7 mouse cellular contexts compared by ENCODE assay signal in the genomic region with DNA sequence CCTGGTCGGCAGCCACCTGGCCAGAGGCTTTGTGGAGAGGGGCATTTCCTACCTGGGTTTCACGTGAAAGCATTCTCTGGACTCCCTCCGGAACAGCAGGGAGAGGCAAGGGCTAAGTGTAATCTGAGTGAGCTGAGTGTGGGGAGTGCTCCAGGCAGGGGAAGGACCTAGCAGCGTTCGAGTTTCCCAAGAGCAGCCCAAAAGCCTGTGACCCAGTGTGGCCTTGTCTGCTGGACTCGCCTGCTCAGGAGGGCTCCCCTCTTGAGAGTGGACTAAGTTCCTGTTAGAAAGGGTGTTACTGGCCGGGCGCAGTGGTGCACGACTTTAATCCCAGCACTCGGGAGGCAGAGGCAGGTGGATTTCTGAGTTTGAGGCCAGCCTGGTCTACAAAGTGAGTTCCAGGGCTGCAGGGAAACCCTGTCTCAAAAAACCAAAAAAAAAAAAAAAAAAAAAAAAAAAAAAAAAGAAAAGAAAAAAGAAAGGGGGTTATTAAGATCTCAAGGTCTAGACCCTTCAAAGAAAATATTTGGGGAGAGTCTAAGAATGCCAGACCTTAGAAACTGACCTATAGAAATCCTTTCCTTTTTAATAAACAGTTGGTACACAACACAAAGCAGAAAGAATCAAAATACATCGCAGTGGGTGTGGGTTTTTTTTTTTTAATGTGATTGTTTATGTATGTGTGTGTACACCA. TPM values are rescaled to one million over a fixed set of nuclear protein-coding genes. Genes with fewer than 3 reads are reported as not detected.
DNase-seq lines count a peak whose midpoint lies in the region; ATAC-seq and TF ChIP-seq lines count a peak whose summit lies in the region.

No protein-coding gene starts in this region.

- no peaks in the 10 kb centered on the region for H3K27me3 ChIP-seq in intestine, embryonic 16.5 days (replicated peaks; ENCODE audit: control insufficient read depth, insufficient read depth, low read length)
- H3K27me3 ChIP-seq in intestine, embryonic 15.5 days (replicated peaks): no peaks in the 10 kb centered on the region
- H3K27me3 ChIP-seq in MEL (ENCODE audit: control insufficient read depth in 1 of 2, insufficient read depth in 2 of 2, low read length in 2 of 2): no peaks in the 10 kb centered on the region
- H3K27me3 ChIP-seq in embryonic facial prominence, embryonic 15.5 days: no peaks in the 10 kb centered on the region
- no peaks in the 10 kb centered on the region for H3K27me3 ChIP-seq in midbrain, embryonic 10.5 days (ENCODE audit: low read depth, poor library complexity, severe bottlenecking)

- 56% methylated on average over 11 of the region's 11 CpGs for WGBS in intestine, embryonic 16.5 days
- WGBS in intestine, embryonic 15.5 days: 57% methylated on average over 11 of the region's 11 CpGs
- WGBS in embryonic facial prominence, embryonic 15.5 days: 54% methylated on average over 11 of the region's 11 CpGs
- WGBS in midbrain, embryonic 10.5 days: 63% methylated on average over 11 of the region's 11 CpGs

- TF ChIP-seq RAD21 in MEL (IDR thresholded peaks at IDR 0.05; ENCODE audit: low read depth, low read length): no peak

- peaks cover 4% of the 10 kb centered on the region; the same call in 1 of the 2 replicates for H3K4me1 ChIP-seq in intestine, embryonic 16.5 days (ENCODE audit: control insufficient read depth, insufficient read depth, low read length)
- peaks cover 10% of the 10 kb centered on the region; the same call in 1 of the 2 replicates for H3K4me1 ChIP-seq in intestine, embryonic 15.5 days (replicated peaks)
- peaks cover 0 to 17% of the 10 kb centered on the region in 2 experiments; a peak in 3 of 4 replicates for H3K4me1 ChIP-seq in MEL (ENCODE audit: control insufficient read depth in 1 of 2, insufficient read depth in 2 of 2, low read length in 2 of 2)
- peaks cover 19% of the 10 kb centered on the region; the same call in 1 of the 2 replicates for H3K4me1 ChIP-seq in embryonic facial prominence, embryonic 15.5 days
- H3K4me1 ChIP-seq in midbrain, embryonic 10.5 days: peaks cover 26% of the 10 kb centered on the region

- TF ChIP-seq CTCF in MEL (IDR thresholded peaks at IDR 0.05 in 2 of 3, conservative IDR thresholded peaks at IDR 0.05 in 1 of 3; ENCODE audit: control insufficient read depth in 1 of 3, insufficient read depth in 1 of 3, low read depth in 2 of 3, low read length in 3 of 3, poor library complexity in 1 of 3, severe bottlenecking in 1 of 3): no peak

- no peak overlapping the region for H3K9ac ChIP-seq in intestine, embryonic 16.5 days (ENCODE audit: low read depth, low read length)
- no peak overlapping the region for H3K9ac ChIP-seq in intestine, embryonic 15.5 days
- no peak overlapping the region; the same call in 1 of the 2 replicates for H3K9ac ChIP-seq in MEL (ENCODE audit: control insufficient read depth, low read depth, low read length, poor library complexity, severe bottlenecking)
- no peak overlapping the region for H3K9ac ChIP-seq in embryonic facial prominence, embryonic 15.5 days

- no peak overlapping the region for H3K4me2 ChIP-seq in intestine, embryonic 16.5 days (ENCODE audit: low read depth, low read length)
- H3K4me2 ChIP-seq in intestine, embryonic 15.5 days (replicated peaks): no peak overlapping the region
- no peak overlapping the region for H3K4me2 ChIP-seq in embryonic facial prominence, embryonic 15.5 days (replicated peaks)

- H3K9me3 ChIP-seq in intestine, embryonic 16.5 days (ENCODE audit: control insufficient read depth, low read length): no peaks in the 10 kb centered on the region
- H3K9me3 ChIP-seq in intestine, embryonic 15.5 days: no peaks in the 10 kb centered on the region
- H3K9me3 ChIP-seq in MEL (replicated peaks; ENCODE audit: insufficient read depth, low read length): no peaks in the 10 kb centered on the region
- H3K9me3 ChIP-seq in embryonic facial prominence, embryonic 15.5 days (replicated peaks): no peaks in the 10 kb centered on the region
- H3K9me3 ChIP-seq in midbrain, embryonic 10.5 days (replicated peaks): no peaks in the 10 kb centered on the region

- H3K27ac ChIP-seq in intestine, embryonic 16.5 days (ENCODE audit: low read length): 0 out of 2 replicates have a peak overlapping the region, but pooled peaks have one; percentile 51
- no peak overlapping the region; the same call in 1 of the 2 replicates for H3K27ac ChIP-seq in intestine, embryonic 15.5 days
- H3K27ac ChIP-seq in MEL (ENCODE audit: control insufficient read depth, low read depth, low read length): no peak overlapping the region
- H3K27ac ChIP-seq in embryonic facial prominence, embryonic 15.5 days (replicated peaks): peak overlapping the region; percentile 51; the same call in 1 of the 2 replicates
- peak overlapping the region; percentile 64 for H3K27ac ChIP-seq in midbrain, embryonic 10.5 days (replicated peaks)

- TF ChIP-seq EP300 in MEL (IDR thresholded peaks at IDR 0.05; ENCODE audit: low read depth in 1 of 2, low read length in 2 of 2): no peak

- peaks cover 6% of the 10 kb centered on the region for H3K36me3 ChIP-seq in intestine, embryonic 16.5 days (ENCODE audit: control insufficient read depth, insufficient read depth, low read length)
- peaks cover 20% of the 10 kb centered on the region; the same call in 1 of the 2 replicates for H3K36me3 ChIP-seq in intestine, embryonic 15.5 days
- peaks cover 0 to 9% of the 10 kb centered on the region in 2 experiments; a peak in 2 of 4 replicates for H3K36me3 ChIP-seq in MEL (ENCODE audit: control insufficient read depth in 1 of 2, insufficient read depth in 2 of 2, low read length in 2 of 2)
- peaks cover 32% of the 10 kb centered on the region for H3K36me3 ChIP-seq in embryonic facial prominence, embryonic 15.5 days
- H3K36me3 ChIP-seq in midbrain, embryonic 10.5 days: peaks cover 39% of the 10 kb centered on the region

- no peak for ATAC-seq in intestine, embryonic 16.5 days
- no peak for ATAC-seq in intestine, embryonic 15.5 days
- no peak for ATAC-seq in embryonic facial prominence, embryonic 15.5 days (ENCODE audit: insufficient number of reproducible peaks, low FRiP score, low TSS enrichment, low read depth)

- no peak for TF ChIP-seq POLR2A in MEL (IDR thresholded peaks at IDR 0.05; ENCODE audit: control insufficient read depth in 1 of 2, insufficient read depth in 1 of 2, low read depth in 1 of 2, low read length in 2 of 2, poor library complexity in 1 of 2)

- no peaks in the 10 kb centered on the region for H3K79me2 ChIP-seq in MEL (ENCODE audit: control insufficient read depth, insufficient read depth, low read length, poor library complexity)

- DNase-seq in MEL (ENCODE audit: low read depth, low spot score): no peak
- DNase-seq in midbrain, embryonic 10.5 days (ENCODE audit: low spot score): no peak
- no peak for DNase-seq in spleen, postnatal 10 days (ENCODE audit: low spot score in 2 of 2)
- DNase-seq in adrenal gland, postnatal 4 days (ENCODE audit: low spot score in 2 of 2): no peak

- H3K4me3 ChIP-seq in intestine, embryonic 16.5 days (ENCODE audit: low read length): no peak overlapping the region
- no peak overlapping the region for H3K4me3 ChIP-seq in intestine, embryonic 15.5 days (replicated peaks)
- H3K4me3 ChIP-seq in MEL (ENCODE audit: control insufficient read depth in 1 of 2, insufficient read depth in 1 of 2, low read depth in 2 of 2, low read length in 2 of 2): no peak overlapping the region
- H3K4me3 ChIP-seq in embryonic facial prominence, embryonic 15.5 days (replicated peaks): no peak overlapping the region
- H3K4me3 ChIP-seq in midbrain, embryonic 10.5 days: 0 out of 2 replicates have a peak overlapping the region, but pooled peaks have one; percentile 1

RNA-seq across cellular contexts. Expression of gene B230217C12Rik, which starts 1.0 kb away (rescaled TPM):
- 4.1 TPM in 2 replicates for polyA plus RNA-seq in intestine, embryonic 16.5 days (2015; fragmentation: Nextera tagmentation; extraction: Ambion mirVana)
- polyA plus RNA-seq in intestine, embryonic 15.5 days (2015; fragmentation: Nextera tagmentation; extraction: Ambion mirVana): 5.2 and 5.3 TPM in 2 replicates
- 0.29 TPM in 1 of 2 replicates, not detected in the other for total RNA-seq in MEL (2012; rRNA removed)
- under 1 TPM in 1 of 2 experiments, not detected in 1; 0.81 TPM for polyA plus RNA-seq in MEL (2012; ENCODE audit: insufficient read depth in 1 of 2, insufficient read length in 2 of 2, low read depth in 1 of 2, low replicate concordance in 2 of 2, missing spikeins in 1 of 2)
- 6.8 and 7.4 TPM in 2 replicates for polyA plus RNA-seq in embryonic facial prominence, embryonic 15.5 days (2015; fragmentation: Nextera tagmentation; extraction: Ambion mirVana)
- 12.6 and 14.3 TPM in 2 replicates for polyA plus RNA-seq in midbrain, embryonic 10.5 days (2016; fragmentation: Nextera tagmentation; extraction: Ambion mirVana)
- total RNA-seq in adrenal gland, postnatal 4 days (2021): 1 to 10 TPM; 6.6 to 6.7 TPM

RNA-seq across cellular contexts. Expression of gene Lasp1, which starts 40.8 kb away (rescaled TPM):
- 141 and 148 TPM in 2 replicates for polyA plus RNA-seq in intestine, embryonic 16.5 days (2015; fragmentation: Nextera tagmentation; extraction: Ambion mirVana)
- 123 and 126 TPM in 2 replicates for polyA plus RNA-seq in intestine, embryonic 15.5 days (2015; fragmentation: Nextera tagmentation; extraction: Ambion mirVana)
- 13.3 and 15.2 TPM in 2 replicates for total RNA-seq in MEL (2012; rRNA removed)
- 10 to 100 TPM in 1 of 2 experiments, not detected in 1; 38.7 TPM for polyA plus RNA-seq in MEL (2012; ENCODE audit: insufficient read depth in 1 of 2, insufficient read length in 2 of 2, low read depth in 1 of 2, low replicate concordance in 2 of 2, missing spikeins in 1 of 2)
- 117 and 121 TPM in 2 replicates for polyA plus RNA-seq in embryonic facial prominence, embryonic 15.5 days (2015; fragmentation: Nextera tagmentation; extraction: Ambion mirVana)
- polyA plus RNA-seq in midbrain, embryonic 10.5 days (2016; fragmentation: Nextera tagmentation; extraction: Ambion mirVana): 75.1 and 88.8 TPM in 2 replicates
- 100 to 1,000 TPM; 184 to 192 TPM for total RNA-seq in adrenal gland, postnatal 4 days (2021)

RNA-seq across cellular contexts. Expression of gene Fbxo47, which starts 44.4 kb away (rescaled TPM):
- 0.26 and 0.78 TPM in 2 replicates for polyA plus RNA-seq in intestine, embryonic 16.5 days (2015; fragmentation: Nextera tagmentation; extraction: Ambion mirVana)
- 0.65 and 0.68 TPM in 2 replicates for polyA plus RNA-seq in intestine, embryonic 15.5 days (2015; fragmentation: Nextera tagmentation; extraction: Ambion mirVana)
- 0.73 and 1.4 TPM in 2 replicates for total RNA-seq in MEL (2012; rRNA removed)
- polyA plus RNA-seq in MEL (2012; ENCODE audit: insufficient read depth in 1 of 2, insufficient read length in 2 of 2, low read depth in 1 of 2, low replicate concordance in 2 of 2, missing spikeins in 1 of 2): 1 to 10 TPM in 1 of 2 experiments, not detected in 1; 1.2 TPM
- 0.39 and 0.57 TPM in 2 replicates for polyA plus RNA-seq in embryonic facial prominence, embryonic 15.5 days (2015; fragmentation: Nextera tagmentation; extraction: Ambion mirVana)
- polyA plus RNA-seq in midbrain, embryonic 10.5 days (2016; fragmentation: Nextera tagmentation; extraction: Ambion mirVana): 0.38 and 0.40 TPM in 2 replicates
- total RNA-seq in adrenal gland, postnatal 4 days (2021): 1 to 10 TPM; 1.2 to 1.8 TPM

RNA-seq across cellular contexts. Expression of gene Rpl23, which starts 57.4 kb away (rescaled TPM):
- 466 and 491 TPM in 2 replicates for polyA plus RNA-seq in intestine, embryonic 16.5 days (2015; fragmentation: Nextera tagmentation; extraction: Ambion mirVana)
- polyA plus RNA-seq in intestine, embryonic 15.5 days (2015; fragmentation: Nextera tagmentation; extraction: Ambion mirVana): 530 and 606 TPM in 2 replicates
- 1,922 and 2,072 TPM in 2 replicates for total RNA-seq in MEL (2012; rRNA removed)
- 100 to 1,000 TPM in 1 of 2 experiments, not detected in 1; 921 TPM for polyA plus RNA-seq in MEL (2012; ENCODE audit: insufficient read depth in 1 of 2, insufficient read length in 2 of 2, low read depth in 1 of 2, low replicate concordance in 2 of 2, missing spikeins in 1 of 2)
- 567 and 575 TPM in 2 replicates for polyA plus RNA-seq in embryonic facial prominence, embryonic 15.5 days (2015; fragmentation: Nextera tagmentation; extraction: Ambion mirVana)
- polyA plus RNA-seq in midbrain, embryonic 10.5 days (2016; fragmentation: Nextera tagmentation; extraction: Ambion mirVana): 378 and 451 TPM in 2 replicates
- total RNA-seq in adrenal gland, postnatal 4 days (2021): 1,000 to 10,000 TPM; 1,280 to 1,304 TPM

Comparison
In these comparisons a context has a peak if more than half of its experiments do, and no peak if none do; other contexts are left out.
1. H3K27ac ChIP-seq: peak in intestine, embryonic 16.5 days (single experiment), embryonic facial prominence, embryonic 15.5 days (single experiment) and midbrain, embryonic 10.5 days (single experiment); none in intestine, embryonic 15.5 days (single experiment) and MEL (single experiment).